Mouse (Mus musculus): ENCODE results near the gene Ccdc183. TPM values are rescaled to one million over a fixed set of nuclear protein-coding genes. Genes with fewer than 3 reads are reported as not detected.

The Ccdc183 gene
- total and polyA plus RNA-seq, 2 experiments from 2014 or later, result 0.35 TPM; not detected in 1

GRCm38 (mm10) chr2:25596765-25597510 is 20.5 kb downstream of the Ccdc183 start:
- no peak overlapping the region for H3K9ac ChIP-seq (replicated peaks; ENCODE audit: low read length)
- TF ChIP-seq CTCF (IDR thresholded peaks at IDR 0.05; ENCODE audit: low read depth), result no peak
- ATAC-seq (no peak), DNase-seq (ENCODE audit: low spot score) (no peak)
- H3K36me3 ChIP-seq (ENCODE audit: insufficient read depth, low read length), result peaks cover 86% of the 10 kb centered on the region
- 99% methylated on average over 5 of the region's 5 CpGs for WGBS
- H3K27ac ChIP-seq, result no peak overlapping the region
- no peaks in the 10 kb centered on the region for H3K4me1 ChIP-seq (ENCODE audit: insufficient read depth, low read length)
- no peaks in the 10 kb centered on the region for H3K27me3 ChIP-seq (ENCODE audit: insufficient read depth, low read length)
- H3K9me3 ChIP-seq (ENCODE audit: low read length), result no peaks in the 10 kb centered on the region
- no peak overlapping the region for H3K4me2 ChIP-seq (ENCODE audit: low read depth, low read length)
- no peak overlapping the region for H3K4me3 ChIP-seq (ENCODE audit: low read length)

- 68% methylated on average over 2 of the region's 2 CpGs for WGBS
- peak; percentile 53 for TF ChIP-seq CTCF (IDR thresholded peaks at IDR 0.05; ENCODE audit: low read depth)
- no peak overlapping the region for H3K9ac ChIP-seq (replicated peaks; ENCODE audit: low read length)
- no peaks in the 10 kb centered on the region for H3K4me1 ChIP-seq (ENCODE audit: insufficient read depth, low read length)
- no peaks in the 10 kb centered on the region for H3K27me3 ChIP-seq (ENCODE audit: insufficient read depth, low read length)
- no peak overlapping the region for H3K4me3 ChIP-seq (ENCODE audit: low read length)
- H3K36me3 ChIP-seq (ENCODE audit: insufficient read depth, low read length), result peaks cover 63% of the 10 kb centered on the region
- no peaks in the 10 kb centered on the region for H3K9me3 ChIP-seq (ENCODE audit: low read length)
- no peak overlapping the region for H3K27ac ChIP-seq
- DNase-seq (ENCODE audit: low spot score), result peak; percentile 40
- H3K4me2 ChIP-seq (ENCODE audit: low read depth, low read length), result no peak overlapping the region
- no peak for ATAC-seq
Observed at GRCm38 (mm10) chr2:25591863-25592262, 25.6 kb downstream of the Ccdc183 start.

- peaks cover 42% of the 10 kb centered on the region for H3K36me3 ChIP-seq (ENCODE audit: insufficient read depth, low read length)
- no peak for TF ChIP-seq CTCF (IDR thresholded peaks at IDR 0.05; ENCODE audit: low read depth)
- H3K27ac ChIP-seq, result no peak overlapping the region
- WGBS, result 96% methylated on average over 8 of the region's 8 CpGs
- DNase-seq (ENCODE audit: low spot score) (no peak), ATAC-seq (no peak)
- H3K4me1 ChIP-seq (ENCODE audit: insufficient read depth, low read length), result no peaks in the 10 kb centered on the region
- H3K27me3 ChIP-seq (ENCODE audit: insufficient read depth, low read length), result no peaks in the 10 kb centered on the region
- no peak overlapping the region for H3K9ac ChIP-seq (replicated peaks; ENCODE audit: low read length)
- no peak overlapping the region for H3K4me2 ChIP-seq (ENCODE audit: low read depth, low read length)
- no peaks in the 10 kb centered on the region for H3K9me3 ChIP-seq (ENCODE audit: low read length)
- H3K4me3 ChIP-seq (ENCODE audit: low read length), result no peak overlapping the region
Observed at GRCm38 (mm10) chr2:25588227-25588907, 29.1 kb downstream of the Ccdc183 start.

DNA sequence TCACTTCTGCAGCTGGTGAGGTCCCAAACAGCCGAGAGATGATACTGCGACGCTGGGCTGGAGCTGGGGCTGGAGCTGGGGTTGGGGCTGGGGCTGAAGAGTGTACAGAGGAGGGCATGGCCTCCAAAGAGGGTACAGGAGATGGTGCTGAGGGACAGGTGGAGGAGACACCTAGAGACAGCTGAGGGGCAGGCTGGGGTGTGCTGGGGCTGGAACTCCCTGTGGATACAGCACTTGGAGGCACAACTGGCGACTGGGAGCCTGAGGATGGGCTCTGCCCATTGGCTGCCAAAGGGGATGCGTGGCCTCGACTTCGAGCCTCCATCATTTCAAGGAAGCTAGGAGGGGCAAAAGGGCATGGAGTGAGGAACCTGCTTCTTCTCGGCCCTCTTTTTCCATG is 30.2 kb downstream of the Ccdc183 start:
- Histone ChIP-seq H3K4me2 (ENCODE audit: low read depth, low read length) (no peak overlapping the region), H3K36me3 (ENCODE audit: insufficient read depth, low read length) (peaks cover 35% of the 10 kb centered on the region; the same call in 1 of the 2 replicates), H3K4me3 (ENCODE audit: low read length) (no peak overlapping the region), H3K27me3 (ENCODE audit: insufficient read depth, low read length) (no peaks in the 10 kb centered on the region), H3K9me3 (ENCODE audit: low read length) (no peaks in the 10 kb centered on the region), H3K27ac (no peak overlapping the region), H3K4me1 (ENCODE audit: insufficient read depth, low read length) (peaks cover 8% of the 10 kb centered on the region), H3K9ac (replicated peaks; ENCODE audit: low read length) (no peak overlapping the region)
- no peak for DNase-seq (ENCODE audit: low spot score)
- ATAC-seq, result no peak
- TF ChIP-seq CTCF (IDR thresholded peaks at IDR 0.05; ENCODE audit: low read depth), result no peak
- 90% methylated on average over 8 of the region's 8 CpGs for WGBS

GRCm38 (mm10) chr2:25585601-25586000 is 31.9 kb downstream of the Ccdc183 start:
- WGBS, result 73% methylated on average over 3 of the region's 3 CpGs
- ATAC-seq, result no peak

GRCm38 (mm10) chr2:25584856-25585255 is 32.6 kb downstream of the Ccdc183 start:
- DNase-seq (ENCODE audit: low spot score), result no peak
- 65% methylated on average over 4 of the region's 4 CpGs for WGBS
- ATAC-seq, result no peak
- TF ChIP-seq CTCF (IDR thresholded peaks at IDR 0.05; ENCODE audit: low read depth), result no peak
- peaks cover 13% of the 10 kb centered on the region; the same call in 1 of the 2 replicates for H3K36me3 ChIP-seq (ENCODE audit: insufficient read depth, low read length)
- no peak overlapping the region for H3K4me2 ChIP-seq (ENCODE audit: low read depth, low read length)
- no peak overlapping the region for H3K9ac ChIP-seq (replicated peaks; ENCODE audit: low read length)
- peaks cover 3% of the 10 kb centered on the region for H3K27me3 ChIP-seq (ENCODE audit: insufficient read depth, low read length)
- H3K9me3 ChIP-seq (ENCODE audit: low read length), result no peaks in the 10 kb centered on the region
- H3K27ac ChIP-seq, result no peak overlapping the region
- H3K4me1 ChIP-seq (ENCODE audit: insufficient read depth, low read length), result peaks cover 27% of the 10 kb centered on the region
- no peak overlapping the region for H3K4me3 ChIP-seq (ENCODE audit: low read length)

More at GRCm38 (mm10) chr2:25585601-25586000, 31.9 kb downstream of the Ccdc183 start:
- TF ChIP-seq CTCF (IDR thresholded peaks at IDR 0.05; ENCODE audit: low read depth), result no peak
- Histone ChIP-seq H3K9ac (replicated peaks; ENCODE audit: low read length) (no peak overlapping the region), H3K4me2 (ENCODE audit: low read depth, low read length) (no peak overlapping the region), H3K36me3 (ENCODE audit: insufficient read depth, low read length) (peaks cover 20% of the 10 kb centered on the region; the same call in 1 of the 2 replicates), H3K4me3 (ENCODE audit: low read length) (no peak overlapping the region), H3K27me3 (ENCODE audit: insufficient read depth, low read length) (no peaks in the 10 kb centered on the region), H3K9me3 (ENCODE audit: low read length) (no peaks in the 10 kb centered on the region), H3K4me1 (ENCODE audit: insufficient read depth, low read length) (peaks cover 21% of the 10 kb centered on the region), H3K27ac (no peak overlapping the region)
- DNase-seq (ENCODE audit: low spot score), result no peak
